Mouse (Mus musculus): ENCODE data around the gene Efcab14. TPM values are rescaled to one million over a fixed set of nuclear protein-coding genes. Genes with fewer than 3 reads are reported as not detected.

Efcab14 gene
- total RNA-seq, 4 experiments from 2014 or later = 80.9 to 113 (median 100) TPM

DNA sequence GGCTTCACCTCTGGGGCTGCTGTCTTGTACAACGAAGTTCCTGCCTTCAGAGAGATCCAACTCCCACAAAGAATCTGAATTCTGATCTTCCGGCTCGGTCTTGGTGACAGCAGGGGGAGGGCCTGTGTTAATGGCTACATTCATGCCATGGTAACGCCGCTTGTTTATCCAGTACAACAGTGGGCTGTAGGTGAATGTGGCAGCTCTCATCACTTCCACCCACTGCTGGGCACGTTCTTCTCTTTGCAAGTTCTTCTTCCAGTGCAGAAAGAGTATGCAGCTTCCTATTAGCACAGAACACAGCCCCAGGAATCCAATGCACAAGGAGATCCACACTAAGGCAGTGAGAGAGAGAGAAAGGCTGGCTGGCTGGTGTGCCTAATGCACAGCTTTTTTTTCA, 42.7 kb downstream of the Efcab14 start:
- no peak for DNase-seq

DNA sequence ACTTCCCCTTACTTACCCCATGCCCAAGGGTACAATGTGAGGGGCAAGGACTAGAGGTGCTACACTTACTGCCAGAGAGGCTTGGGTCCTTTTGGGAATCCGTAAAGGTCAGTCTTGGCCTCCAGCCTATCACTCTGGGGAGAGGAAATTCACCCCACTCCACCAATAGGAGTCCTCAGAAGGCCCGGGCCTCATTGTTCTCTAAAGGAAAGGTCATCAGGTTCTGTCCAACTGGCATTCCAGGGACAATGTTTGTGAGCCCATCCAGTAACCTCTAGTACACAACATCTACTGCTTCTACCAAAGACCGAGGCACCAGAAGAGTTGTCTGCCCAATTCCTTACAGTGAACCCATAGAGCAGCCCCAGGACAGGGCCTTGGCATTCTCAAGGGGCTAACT, 43.4 kb downstream of the Efcab14 start, which contains the start of gene Tex38:
Gene Tex38, minus strand, starts transcription at position 101 of the 400 bp plus-strand sequence.
- DNase-seq = no peak

DNA sequence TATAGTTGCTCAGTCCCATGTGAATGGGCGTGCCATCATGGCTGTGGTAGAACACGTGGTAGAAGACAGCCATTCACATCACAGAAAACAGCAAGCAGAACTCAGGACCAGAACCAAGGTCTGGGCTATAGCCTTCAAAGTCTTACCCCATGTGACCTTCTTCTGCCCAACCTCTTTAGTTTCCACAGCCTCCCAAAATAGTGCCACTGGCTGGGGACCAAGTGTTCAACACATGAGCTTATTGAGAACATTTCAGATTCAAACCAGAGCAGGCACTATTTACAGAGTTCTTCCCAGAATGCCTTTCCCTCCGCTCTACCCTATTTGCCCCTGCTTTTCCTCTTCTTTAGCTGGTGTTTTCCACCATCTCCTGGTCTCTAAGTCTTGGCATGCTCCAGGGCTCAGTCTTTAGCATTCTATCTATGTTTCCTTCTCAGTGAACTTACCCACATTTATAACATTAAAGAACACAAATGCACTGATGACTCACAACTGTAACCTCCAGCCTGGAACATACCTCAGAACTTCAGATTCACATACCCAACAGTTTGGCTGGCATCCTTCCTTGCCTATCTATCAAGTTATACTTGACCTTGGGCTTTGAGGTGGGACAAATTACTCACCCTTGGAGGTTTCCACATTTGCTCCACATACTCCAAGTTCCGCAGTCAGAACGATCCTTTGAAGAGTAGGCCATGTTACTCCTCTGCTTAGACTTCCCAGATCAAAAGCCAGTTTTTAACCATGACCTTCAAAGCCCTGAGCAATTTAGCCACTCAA, 44.7 kb downstream of the Efcab14 start:
- DNase-seq = peak; percentile 60

- DNase-seq = peak; percentile 53
Observed at GRCm38 (mm10) chr4:115784769-115785510, 47.4 kb downstream of the Efcab14 start, which contains the start of gene Atpaf1. Atpaf1 (plus strand) TSS chr4:115784812.

DNA sequence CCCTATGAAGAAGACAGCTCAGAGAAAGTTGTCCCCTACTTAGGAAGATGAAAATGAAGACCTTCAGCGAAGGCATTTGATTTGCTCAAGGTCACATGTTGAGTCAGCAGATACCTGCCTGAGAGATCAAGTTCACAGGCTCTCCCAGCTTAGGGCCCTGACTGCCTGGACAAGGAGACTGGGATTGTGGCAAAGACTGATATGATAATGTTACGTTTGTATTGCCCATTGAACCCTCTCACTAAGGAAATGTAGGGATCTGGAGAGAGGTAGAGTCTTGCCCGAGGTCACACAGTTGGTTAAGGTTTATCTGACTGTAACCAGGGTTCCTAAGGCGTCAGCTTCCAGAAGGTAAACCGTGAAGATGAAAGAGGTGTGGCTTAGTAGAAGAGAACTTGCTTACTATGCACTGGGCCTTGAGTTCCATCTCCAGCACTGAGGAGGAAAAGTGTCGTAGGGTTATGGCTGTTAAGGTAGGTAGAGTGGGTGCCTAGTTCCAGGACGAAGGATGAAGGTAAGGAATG, 48.0 kb downstream of the Efcab14 start:
- DNase-seq = no peak

- DNase-seq = no peak
Observed at GRCm38 (mm10) chr4:115790864-115791263, 53.3 kb downstream of the Efcab14 start.

GRCm38 (mm10) chr4:115795360-115795759, 57.8 kb downstream of the Efcab14 start:
- DNase-seq = no peak

GRCm38 (mm10) chr4:115799981-115800380, 62.4 kb downstream of the Efcab14 start:
- DNase-seq = peak; percentile 64

GRCm38 (mm10) chr4:115812326-115812725, 74.8 kb downstream of the Efcab14 start:
- DNase-seq = no peak

GRCm38 (mm10) chr4:115815606-115816005, 78.1 kb downstream of the Efcab14 start:
- DNase-seq = no peak

GRCm38 (mm10) chr4:115820199-115820598, 82.7 kb downstream of the Efcab14 start:
- DNase-seq = no peak

- DNase-seq = no peak
Observed at GRCm38 (mm10) chr4:115820944-115821343, 83.4 kb downstream of the Efcab14 start.

DNA sequence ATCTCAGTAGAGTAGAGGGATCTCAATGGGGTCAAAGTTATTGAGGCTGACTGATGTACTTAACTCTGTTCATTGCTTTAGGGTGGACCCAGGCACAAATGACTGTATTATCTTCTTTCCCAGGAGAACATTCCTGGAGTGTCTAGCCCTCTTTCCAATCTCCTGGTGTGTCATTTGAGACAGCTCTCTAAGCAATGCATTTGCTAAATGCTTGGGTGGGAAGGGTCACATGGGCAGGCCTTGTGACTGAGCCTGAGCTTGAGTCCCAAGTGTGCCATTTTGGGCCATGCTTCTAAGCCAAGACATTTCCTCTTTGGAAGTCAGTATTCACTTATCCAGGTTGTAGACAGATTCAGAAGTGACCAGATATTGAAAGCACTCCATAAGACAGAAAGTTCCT, 83.9 kb downstream of the Efcab14 start:
- no peak for DNase-seq

- no peak for DNase-seq
Observed at GRCm38 (mm10) chr4:115821928-115822327, 84.4 kb downstream of the Efcab14 start.

GRCm38 (mm10) chr4:115824178-115824577, 86.6 kb downstream of the Efcab14 start:
- DNase-seq = no peak

- no peak for DNase-seq
Observed at GRCm38 (mm10) chr4:115825271-115825670, 87.7 kb downstream of the Efcab14 start.

Other genes with a start within 250 kb of the Efcab14 start
- under 1 TPM in 2 of 4 experiments, not detected in 2; 0.14 to 0.62 TPM for gene Cyp4a14, start 241.6 kb upstream of the Efcab14 start, total RNA-seq (2022)
- under 1 TPM; 0.26 to 0.71 (median 0.56) TPM for gene Cyp4a10, start 219.5 kb upstream of the Efcab14 start, total RNA-seq (2022)
- gene Cyp4a31, start 174.1 kb upstream of the Efcab14 start, total RNA-seq (2022) = under 1 TPM in 1 of 4 experiments, not detected in 3; 0.09 TPM
- gene Cyp4a32, start 136.8 kb upstream of the Efcab14 start, total RNA-seq (2022) = not detected
- 10 to 100 TPM; 44.9 to 58.9 (median 54.5) TPM for gene Cyp4b1, start 90.0 kb upstream of the Efcab14 start, total RNA-seq (2022)
- 1 to 10 TPM; 2.0 to 4.9 (median 2.4) TPM for gene Tex38, start 43.3 kb downstream of the Efcab14 start, total RNA-seq (2022)
- gene Atpaf1, start 47.1 kb downstream of the Efcab14 start, total RNA-seq (2022) = 10 to 100 TPM; 58.4 to 89.8 (median 74.5) TPM
- 10 to 100 TPM; 15.6 to 22.2 (median 16.3) TPM for gene Mob3c, start 90.3 kb downstream of the Efcab14 start, total RNA-seq (2022)
- gene Mknk1, start 101.5 kb downstream of the Efcab14 start, total RNA-seq (2022) = 10 to 100 TPM; 46.8 to 72.1 (median 57.8) TPM
- not detected for gene Kncn, start 146.7 kb downstream of the Efcab14 start, total RNA-seq (2022)
- not detected for gene 6430628N08Rik, start 152.9 kb downstream of the Efcab14 start, total RNA-seq (2022)
- gene Dmbx1, start 202.2 kb downstream of the Efcab14 start, total RNA-seq (2022) = not detected

Data from adrenal gland, adult 8-10 months (tissue).